Mouse (Mus musculus) kidney, adult 2 months (tissue): ENCODE measurements at regions not wholly inside any gene's neighbourhood (a gene's known extent, or its start where the extent isn't known, plus 50 kb on each side); places are given as distances from the start of the nearest gene placed in this dataset.

Source experiments
- CTCF ChIP-seq: fragments of 200-500 bp; conservative IDR thresholded peaks from 2 replicates; pipeline ENCODE4 v1.5.1; 2011; ENCODE audit warnings: low read depth, mild to moderate bottlenecking, control low read depth, low read length, moderate library complexity, mixed read lengths; ENCODE audit not compliant: insufficient read depth, insufficient read length
- POLR2A ChIP-seq: fragments of 200-500 bp; IDR thresholded peaks from one replicate; pipeline ENCODE4 v1.6.1; 2011; ENCODE audit warnings: low read depth, low read length, control low read depth

DNA sequence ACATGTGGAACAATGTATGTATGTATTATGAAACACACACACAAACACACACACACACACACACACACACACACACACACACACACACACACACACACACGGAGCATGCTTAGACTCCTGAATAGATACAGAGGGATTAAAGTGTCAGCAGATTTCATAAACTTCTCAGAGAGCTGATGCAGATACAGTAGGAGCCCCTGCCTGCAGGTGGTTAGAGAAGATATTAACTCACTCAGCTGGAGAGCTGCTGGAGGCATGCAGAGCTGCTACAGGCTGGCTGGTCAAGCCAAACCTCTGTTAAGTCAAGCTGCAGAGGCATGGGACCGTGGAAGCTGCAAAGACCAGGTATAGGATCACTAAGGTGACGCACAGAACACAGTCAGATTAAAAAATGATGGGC lies 303.1 kb upstream of the C030005K15Rik start:
- TF ChIP-seq POLR2A: no peak
- no peak for TF ChIP-seq CTCF
